Mouse (Mus musculus) frontal cortex, postnatal 36 days (tissue): Measurements from ENCODE around the gene Cops9.

ENCODE experiments used
- DNase-seq, 2 experiments: peaks; one replicate each; pipeline ENCODE4 v3.0.0; 2022; ENCODE audit warnings: low spot score in 2 of 2

The Cops9 gene

DNA sequence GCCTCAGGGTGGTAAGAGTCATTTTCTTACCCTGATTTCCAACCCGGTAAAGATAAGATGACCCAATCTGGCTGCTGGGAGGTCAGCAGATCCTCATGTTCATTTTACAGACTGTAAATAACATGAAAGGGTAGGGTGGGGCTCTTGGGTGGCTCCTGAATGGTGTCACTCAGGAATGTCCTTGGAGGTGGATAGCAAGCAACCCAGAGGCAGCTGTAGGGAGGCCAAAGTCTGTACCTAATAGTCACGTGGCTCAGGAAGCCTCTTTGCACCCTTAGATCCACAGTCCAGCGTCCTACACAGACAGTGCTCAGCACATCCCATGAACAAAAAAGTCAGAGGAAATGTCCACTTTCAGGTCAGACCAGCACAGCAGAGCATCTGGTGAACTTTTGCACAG lies 45.8 kb downstream of the Cops9 start:
- no peak for DNase-seq

DNA sequence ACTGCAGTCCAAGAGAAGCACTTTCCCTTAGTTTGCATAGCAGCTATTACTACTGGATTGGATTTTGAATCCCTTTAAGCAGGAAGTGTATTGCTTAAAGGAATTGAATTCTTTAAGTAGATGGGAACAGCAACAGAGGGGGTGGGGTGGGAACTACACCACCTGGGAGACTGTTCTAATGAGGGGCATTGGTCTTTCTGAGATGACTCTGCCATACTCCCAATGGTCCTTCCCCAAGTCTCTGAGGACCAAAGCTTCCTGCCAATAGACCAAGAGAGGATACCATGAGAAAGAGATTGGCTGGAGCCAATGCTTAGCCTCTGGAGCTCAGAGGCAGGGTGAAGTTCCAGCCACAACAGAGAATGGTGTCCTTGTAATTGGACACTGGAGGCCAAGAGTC lies 47.7 kb downstream of the Cops9 start, which contains the start of gene Olfr1411:
Gene Olfr1411 (plus strand): TSS at position 301 of the 400 bp plus-strand sequence.
- DNase-seq: no peak
